8 mouse cellular contexts compared by ENCODE assay signal in genomic region chr7:142070458-142071211, GRCm38 (mm10). TPM values are rescaled to one million over a fixed set of nuclear protein-coding genes. Genes with fewer than 3 reads are reported as not detected.
A peak's percentile ranks its signal among the peaks of the same experiment; 100 is the strongest.
DNase-seq lines count a peak whose midpoint lies in the region; ATAC-seq lines count a peak whose summit lies in the region.

No protein-coding gene starts in this region.

- peak overlapping the region; percentile 34 for H3K4me3 ChIP-seq in heart, embryonic 13.5 days
- 0 out of 2 replicates have a peak overlapping the region, but pooled peaks have one; percentile 8 for H3K4me3 ChIP-seq in kidney, embryonic 16.5 days (ENCODE audit: low read length)
- no peak overlapping the region for H3K4me3 ChIP-seq in liver, embryonic 16.5 days (ENCODE audit: low read depth, low read length)

- 15% methylated on average over 13 of the region's 13 CpGs for WGBS in heart, embryonic 13.5 days
- 16% methylated on average over 13 of the region's 13 CpGs for WGBS in kidney, embryonic 16.5 days
- 11% methylated on average over 13 of the region's 13 CpGs for WGBS in liver, embryonic 16.5 days (ENCODE audit: insufficient replicate concordance)

- peak; percentile 78 for DNase-seq in CD4-positive, CD25-positive, alpha-beta regulatory T cell, adult 2 months (ENCODE audit: low read depth, low spot score)
- DNase-seq in adrenal gland, adult 18-20 months (ENCODE audit: low spot score in 2 of 2), result peak; percentile 77
- peak; percentile 60 for DNase-seq in embryo, embryonic 9.5 days (ENCODE audit: extremely low spot score)
- DNase-seq in neural tube, embryonic 10.5 days (ENCODE audit: extremely low spot score, low spot score), result peak; percentile 57
- peak; percentile 56 for DNase-seq in thymus, postnatal 0 days (ENCODE audit: low spot score)

- no peak overlapping the region for H3K27ac ChIP-seq in heart, embryonic 13.5 days (replicated peaks)
- H3K27ac ChIP-seq in kidney, embryonic 16.5 days (ENCODE audit: low read length), result no peak overlapping the region
- no peak overlapping the region for H3K27ac ChIP-seq in liver, embryonic 16.5 days (ENCODE audit: low read length)

- H3K9ac ChIP-seq in heart, embryonic 13.5 days, result 0 out of 2 replicates have a peak overlapping the region, but pooled peaks have one; percentile 19
- H3K9ac ChIP-seq in kidney, embryonic 16.5 days (replicated peaks; ENCODE audit: low read length), result no peak overlapping the region
- H3K9ac ChIP-seq in liver, embryonic 16.5 days (ENCODE audit: low read depth, low read length), result no peak overlapping the region

- H3K9me3 ChIP-seq in heart, embryonic 13.5 days, result no peaks in the 10 kb centered on the region
- H3K9me3 ChIP-seq in kidney, embryonic 16.5 days (ENCODE audit: low read length), result no peaks in the 10 kb centered on the region
- H3K9me3 ChIP-seq in liver, embryonic 16.5 days (replicated peaks; ENCODE audit: control insufficient read depth, low read length), result no peaks in the 10 kb centered on the region

- H3K4me2 ChIP-seq in heart, embryonic 13.5 days, result peak overlapping the region; percentile 64
- peak overlapping the region; percentile 41 for H3K4me2 ChIP-seq in kidney, embryonic 16.5 days (replicated peaks; ENCODE audit: low read depth, low read length)
- H3K4me2 ChIP-seq in liver, embryonic 16.5 days (ENCODE audit: low read depth, low read length), result no peak overlapping the region

- H3K36me3 ChIP-seq in heart, embryonic 13.5 days, result no peaks in the 10 kb centered on the region
- no peaks in the 10 kb centered on the region for H3K36me3 ChIP-seq in kidney, embryonic 16.5 days (ENCODE audit: insufficient read depth, low read length)
- no peaks in the 10 kb centered on the region for H3K36me3 ChIP-seq in liver, embryonic 16.5 days (ENCODE audit: control insufficient read depth, insufficient read depth)

- peaks cover 12% of the 10 kb centered on the region for H3K4me1 ChIP-seq in heart, embryonic 13.5 days
- peaks cover 4% of the 10 kb centered on the region; the same call in 1 of the 2 replicates for H3K4me1 ChIP-seq in kidney, embryonic 16.5 days (ENCODE audit: insufficient read depth, low read length)
- peaks cover 4% of the 10 kb centered on the region for H3K4me1 ChIP-seq in liver, embryonic 16.5 days (ENCODE audit: control insufficient read depth, low read depth, low read length)

- ATAC-seq in heart, embryonic 13.5 days (ENCODE audit: extremely low read depth, insufficient number of reproducible peaks, low FRiP score, low TSS enrichment), result 0 out of 2 replicates have a peak, but pooled peaks have one; percentile 14
- ATAC-seq in kidney, embryonic 16.5 days (ENCODE audit: low FRiP score, low TSS enrichment), result peak; percentile 61
- peak; percentile 81 for ATAC-seq in liver, embryonic 16.5 days (ENCODE audit: low read depth)

- peaks cover 52% of the 10 kb centered on the region for H3K27me3 ChIP-seq in heart, embryonic 13.5 days (replicated peaks)
- H3K27me3 ChIP-seq in kidney, embryonic 16.5 days (ENCODE audit: insufficient read depth, low read length), result no peaks in the 10 kb centered on the region; the same call in 1 of the 2 replicates
- H3K27me3 ChIP-seq in liver, embryonic 16.5 days (ENCODE audit: control insufficient read depth, insufficient read depth, low read depth, low read length), result peaks cover 14% of the 10 kb centered on the region

RNA-seq across cellular contexts. Expression of gene Mob2, which starts 9.8 kb away (rescaled TPM):
- 10 to 100 TPM; 45.2 to 58.8 TPM for total RNA-seq in adrenal gland, adult 18-20 months (2021)
- 42.8 and 48.4 TPM in 2 replicates for polyA plus RNA-seq in heart, embryonic 13.5 days (2015; fragmentation: Nextera tagmentation; extraction: Ambion mirVana)
- polyA plus RNA-seq in kidney, embryonic 16.5 days (2015; fragmentation: Nextera tagmentation; extraction: Ambion mirVana), result 69.1 and 77.2 TPM in 2 replicates
- polyA plus RNA-seq in liver, embryonic 16.5 days (2015; fragmentation: Nextera tagmentation; extraction: Ambion mirVana), result 58.9 and 60.7 TPM in 2 replicates
- 92.2 and 93.5 TPM in 2 replicates for polyA plus RNA-seq in thymus, postnatal 0 days (2015; fragmentation: Nextera tagmentation; extraction: Ambion mirVana)

RNA-seq across cellular contexts. Expression of gene Dusp8, which starts 25.0 kb away (rescaled TPM):
- 10 to 100 TPM in 1 of 2 experiments, 1 to 10 TPM in 1; 8.9 to 23.6 TPM for total RNA-seq in adrenal gland, adult 18-20 months (2021)
- polyA plus RNA-seq in heart, embryonic 13.5 days (2015; fragmentation: Nextera tagmentation; extraction: Ambion mirVana), result 11.4 and 13.6 TPM in 2 replicates
- polyA plus RNA-seq in kidney, embryonic 16.5 days (2015; fragmentation: Nextera tagmentation; extraction: Ambion mirVana), result 2.4 and 2.5 TPM in 2 replicates
- 2.8 TPM in 2 replicates for polyA plus RNA-seq in liver, embryonic 16.5 days (2015; fragmentation: Nextera tagmentation; extraction: Ambion mirVana)
- polyA plus RNA-seq in thymus, postnatal 0 days (2015; fragmentation: Nextera tagmentation; extraction: Ambion mirVana), result 0.34 and 0.58 TPM in 2 replicates

RNA-seq across cellular contexts. Expression of gene Gm45618, which starts 49.9 kb away (rescaled TPM):
- total RNA-seq in adrenal gland, adult 18-20 months (2021), result not detected
- polyA plus RNA-seq in heart, embryonic 13.5 days (2015; fragmentation: Nextera tagmentation; extraction: Ambion mirVana), result not detected in 2 replicates
- polyA plus RNA-seq in kidney, embryonic 16.5 days (2015; fragmentation: Nextera tagmentation; extraction: Ambion mirVana), result not detected in 2 replicates
- not detected in 2 replicates for polyA plus RNA-seq in liver, embryonic 16.5 days (2015; fragmentation: Nextera tagmentation; extraction: Ambion mirVana)
- not detected in 2 replicates for polyA plus RNA-seq in thymus, postnatal 0 days (2015; fragmentation: Nextera tagmentation; extraction: Ambion mirVana)

Comparison
In these comparisons a context has a peak if more than half of its experiments do, and no peak if none do; other contexts are left out.
1. ATAC-seq: peak in every context shown above with its lines; median percentile 81 in liver, embryonic 16.5 days; 61 in kidney, embryonic 16.5 days; 14 in heart, embryonic 13.5 days.